Mouse (Mus musculus) ES-CJ7 (cell line): ENCODE results near the gene Homez.

Experiments
- DNase-seq: peaks from one replicate; pipeline ENCODE4 v3.0.0; 2011; ENCODE audit warnings: low read depth, low spot score

Gene Homez

DNA sequence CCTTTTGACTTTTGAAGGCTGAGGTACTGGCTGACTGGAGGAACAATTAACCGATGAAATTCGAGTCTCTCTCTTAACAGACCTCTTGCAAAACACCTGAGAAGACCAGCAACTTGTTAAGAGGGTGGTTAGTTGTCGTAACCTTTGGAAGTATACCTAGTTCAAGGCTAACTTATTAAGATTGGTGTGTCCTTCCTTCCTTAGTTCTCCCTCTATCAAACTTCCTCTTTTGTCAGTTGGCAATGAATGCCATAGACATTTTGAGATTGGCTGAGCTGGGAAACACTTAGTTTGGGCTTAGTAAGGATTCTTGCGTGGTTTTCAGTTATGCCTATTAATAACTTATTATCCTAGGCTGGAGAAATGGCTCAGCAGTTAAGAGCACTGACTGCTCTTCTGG lies 2.7 kb downstream of the Homez start:
- no peak for DNase-seq

DNA sequence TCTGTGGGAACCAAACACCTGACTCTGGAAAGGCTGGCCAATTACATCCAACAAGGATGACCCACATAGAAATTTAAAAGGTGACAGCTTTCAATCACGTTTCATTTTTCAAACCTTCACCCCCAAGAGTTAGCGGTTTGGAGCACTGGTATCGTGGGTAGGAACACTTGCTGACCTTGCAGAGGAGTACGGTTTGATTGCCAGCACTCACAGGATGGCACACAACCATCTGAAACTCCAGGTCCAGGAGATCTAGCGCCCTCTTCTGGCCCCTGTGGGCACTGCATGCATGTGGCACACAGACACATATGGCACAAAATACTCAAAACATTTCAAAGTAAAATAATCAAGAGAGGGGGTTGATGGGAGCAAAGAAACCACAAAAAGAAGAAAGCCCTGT lies 3.8 kb downstream of the Homez start:
- peak; percentile 80 for DNase-seq

DNA sequence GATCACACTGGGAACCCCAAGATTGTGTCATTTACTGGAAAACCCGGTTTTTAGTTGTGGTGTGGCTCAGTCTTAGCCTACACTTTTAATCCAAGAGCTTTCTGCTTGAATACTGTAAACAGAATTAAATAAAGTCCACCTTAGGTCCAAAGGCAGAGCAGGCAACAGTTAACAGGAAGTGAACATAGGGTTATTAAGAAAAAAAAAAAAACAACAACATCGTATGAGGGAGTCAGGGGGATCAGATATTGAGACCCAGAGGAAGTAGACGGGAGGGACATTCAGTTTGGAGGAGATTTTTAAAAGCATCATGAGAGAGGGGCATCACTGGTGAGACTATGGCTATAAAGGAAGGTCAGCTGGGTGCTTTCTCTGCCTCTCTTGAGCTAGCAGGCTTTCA lies 4.5 kb downstream of the Homez start:
- DNase-seq: no peak

DNA sequence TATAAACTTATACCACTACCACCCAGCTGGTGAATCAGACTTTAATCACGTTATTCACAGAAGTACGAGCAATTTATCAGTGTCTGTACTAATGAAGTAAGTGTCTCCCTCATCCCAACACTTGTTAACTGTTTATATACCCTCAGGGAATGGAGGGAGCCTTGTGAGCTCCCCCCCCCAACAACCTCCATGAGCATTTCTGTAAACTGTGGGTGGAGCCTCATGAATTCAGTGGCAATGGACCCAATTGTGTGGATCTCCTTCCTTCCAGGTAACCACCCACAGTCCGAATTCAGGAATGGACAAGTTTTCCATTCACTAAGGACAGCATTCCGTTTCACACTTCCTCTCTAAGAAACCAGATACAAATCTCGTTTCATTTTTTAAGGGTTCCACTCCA lies 5.1 kb downstream of the Homez start:
- DNase-seq: no peak

GRCm38 (mm10) chr14:54864313-54865036 lies 6.3 kb downstream of the Homez start:
- no peak for DNase-seq

DNA sequence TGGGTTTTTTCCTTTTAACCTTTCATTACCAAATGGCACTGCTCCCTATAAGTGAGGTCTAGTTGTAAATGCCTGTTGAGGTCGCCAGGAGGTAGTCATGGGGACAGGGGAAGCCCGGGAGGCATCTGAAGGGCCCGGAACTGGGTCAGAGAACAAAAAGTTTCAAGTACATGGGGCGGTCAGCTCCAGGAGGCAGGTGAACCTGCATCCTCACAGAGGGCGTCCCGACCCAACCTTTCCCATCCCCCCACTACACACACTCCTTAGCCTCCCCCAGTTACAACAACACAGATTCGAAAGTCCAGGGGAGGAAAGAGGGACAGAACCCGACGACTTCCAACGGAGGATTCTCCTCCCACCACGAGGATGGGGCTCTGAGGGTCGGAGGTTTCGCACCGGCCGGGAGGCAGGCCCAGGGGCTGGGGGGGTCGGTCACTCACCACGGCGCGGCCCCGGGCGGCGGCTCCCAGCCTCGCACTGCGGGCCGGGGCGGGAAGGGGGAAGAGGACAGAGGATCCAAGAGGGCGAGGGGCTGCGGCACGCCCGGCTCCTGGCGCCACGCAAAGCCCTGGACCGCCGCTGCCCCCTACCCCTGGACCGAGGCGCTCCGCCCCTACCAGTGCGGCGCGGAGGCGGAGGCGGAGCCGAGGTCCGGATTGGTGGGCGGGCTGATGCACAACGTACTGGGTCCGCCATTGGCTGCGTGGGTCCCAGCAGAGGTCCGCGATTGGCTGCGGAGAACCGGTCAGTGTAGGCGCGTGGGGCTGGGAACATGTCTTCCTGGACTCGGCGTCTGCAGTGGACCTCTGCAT lies 7.1 kb downstream of the Homez start:
- DNase-seq: peak; percentile 84

GRCm38 (mm10) chr14:54860511-54860910 lies 10.2 kb downstream of the Homez start:
- peak; percentile 56 for DNase-seq

DNA sequence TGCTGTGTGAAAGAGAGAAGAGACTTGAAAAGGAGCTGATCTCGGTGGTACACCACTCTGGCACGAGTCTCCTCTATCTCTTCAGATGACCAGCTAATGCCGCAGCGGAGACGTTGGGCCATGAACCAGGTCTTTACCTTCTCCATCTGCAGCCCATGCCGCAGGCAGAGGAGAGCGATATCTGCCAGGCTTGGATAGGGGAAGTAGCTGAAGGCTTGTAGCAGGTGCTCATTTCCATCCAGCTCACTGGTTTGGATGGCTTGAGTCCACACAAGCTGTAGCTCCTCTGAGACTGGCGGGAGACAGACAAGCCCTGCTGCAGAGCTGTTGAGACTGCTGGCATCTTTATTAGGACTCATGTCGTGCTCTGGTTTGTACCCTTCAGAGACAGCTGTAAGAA lies 12.9 kb downstream of the Homez start:
- DNase-seq: no peak

- DNase-seq: no peak
These were observed 14.1 kb downstream of the Homez start for GRCm38 (mm10) chr14:54856703-54857102.

- DNase-seq: no peak
These were observed 15.0 kb downstream of the Homez start for GRCm38 (mm10) chr14:54855726-54856125.

- peak; percentile 33 for DNase-seq
These were observed 27.3 kb downstream of the Homez start for GRCm38 (mm10) chr14:54843461-54843860.

DNA sequence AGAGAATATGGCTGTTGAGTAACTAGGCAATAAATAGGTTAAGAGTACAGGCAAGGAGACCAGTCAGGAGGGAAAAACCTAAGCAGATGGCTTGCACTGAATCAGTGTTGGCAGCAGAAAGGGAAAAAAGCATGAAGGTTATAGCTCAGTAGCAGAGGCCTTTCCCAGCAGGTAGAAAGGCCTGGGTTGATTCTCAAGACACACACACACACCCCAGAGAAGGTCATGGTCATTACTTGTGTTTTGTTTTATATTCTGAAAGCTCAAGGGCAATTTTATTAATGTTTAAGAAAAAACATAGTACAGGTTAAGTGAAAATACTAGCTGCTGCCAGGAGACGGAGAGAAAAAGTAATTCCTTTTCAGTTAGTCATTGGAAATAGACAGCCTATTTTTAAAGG lies 47.0 kb downstream of the Homez start:
- no peak for DNase-seq

GRCm38 (mm10) chr14:54822301-54822700 lies 48.5 kb downstream of the Homez start:
- DNase-seq: no peak

DNA sequence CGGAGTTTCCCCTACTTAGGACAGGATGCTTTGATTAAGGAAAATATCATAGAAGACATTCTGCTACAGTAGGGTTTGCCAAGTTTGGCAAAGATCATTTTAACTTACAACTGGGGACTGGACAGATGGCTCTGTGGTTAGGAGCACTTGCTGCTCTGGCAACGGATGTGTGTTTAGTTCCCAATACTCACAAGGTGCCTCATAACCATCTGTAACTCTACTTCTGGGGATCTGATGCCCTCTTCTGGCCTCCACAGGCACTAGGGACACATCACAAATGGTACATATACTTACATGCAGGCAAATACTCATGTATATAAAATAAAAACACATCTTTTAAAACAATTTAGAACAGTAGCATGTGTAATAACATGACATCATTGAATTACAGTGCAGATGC lies 53.0 kb downstream of the Homez start:
- peak; percentile 64 for DNase-seq

GRCm38 (mm10) chr14:54815737-54816136 lies 55.0 kb downstream of the Homez start:
- no peak for DNase-seq

DNA sequence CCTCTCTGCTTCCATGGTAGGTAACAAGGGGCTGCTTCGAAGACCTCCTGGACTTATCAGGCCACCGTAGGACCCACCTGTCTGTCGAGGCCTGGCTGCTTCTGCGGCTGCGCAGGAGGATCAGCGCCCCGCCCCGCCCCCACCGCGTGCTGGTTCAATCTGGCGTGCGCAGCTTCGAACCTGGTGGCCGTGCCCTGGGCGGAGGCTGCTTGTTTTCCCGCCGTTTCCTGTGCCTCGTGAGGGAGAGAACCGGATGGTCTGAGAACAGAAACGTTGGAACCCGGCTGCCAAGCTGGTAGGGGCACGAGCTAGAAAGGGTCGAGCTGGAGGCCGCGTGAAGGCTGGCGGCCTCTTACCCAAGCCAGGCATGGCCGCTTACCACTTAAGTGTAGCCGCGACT lies 56.8 kb downstream of the Homez start, which contains the start of gene Rnf212b:
Gene Rnf212b, plus strand, starts transcription at position 151 of the 400 bp plus-strand sequence.
- DNase-seq: peak; percentile 80

DNA sequence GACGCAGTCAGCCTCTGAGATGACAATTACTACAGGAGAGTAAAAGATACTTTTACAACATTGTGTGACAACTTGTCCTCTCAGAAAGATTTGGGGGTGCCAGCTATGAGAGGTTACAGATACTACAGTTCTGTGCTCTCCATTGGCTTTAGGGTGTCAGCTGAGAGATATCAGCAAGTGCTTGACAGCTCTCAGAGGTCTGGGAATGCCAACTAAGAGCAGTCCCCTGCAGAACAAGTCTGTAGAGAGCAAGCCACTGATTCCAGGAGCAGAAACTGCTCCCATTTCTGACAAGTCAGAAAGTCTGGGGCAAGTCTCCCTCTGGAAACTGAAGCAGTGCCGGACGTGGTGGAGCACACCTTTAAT lies 61.1 kb downstream of the Homez start:
- DNase-seq: no peak

DNA sequence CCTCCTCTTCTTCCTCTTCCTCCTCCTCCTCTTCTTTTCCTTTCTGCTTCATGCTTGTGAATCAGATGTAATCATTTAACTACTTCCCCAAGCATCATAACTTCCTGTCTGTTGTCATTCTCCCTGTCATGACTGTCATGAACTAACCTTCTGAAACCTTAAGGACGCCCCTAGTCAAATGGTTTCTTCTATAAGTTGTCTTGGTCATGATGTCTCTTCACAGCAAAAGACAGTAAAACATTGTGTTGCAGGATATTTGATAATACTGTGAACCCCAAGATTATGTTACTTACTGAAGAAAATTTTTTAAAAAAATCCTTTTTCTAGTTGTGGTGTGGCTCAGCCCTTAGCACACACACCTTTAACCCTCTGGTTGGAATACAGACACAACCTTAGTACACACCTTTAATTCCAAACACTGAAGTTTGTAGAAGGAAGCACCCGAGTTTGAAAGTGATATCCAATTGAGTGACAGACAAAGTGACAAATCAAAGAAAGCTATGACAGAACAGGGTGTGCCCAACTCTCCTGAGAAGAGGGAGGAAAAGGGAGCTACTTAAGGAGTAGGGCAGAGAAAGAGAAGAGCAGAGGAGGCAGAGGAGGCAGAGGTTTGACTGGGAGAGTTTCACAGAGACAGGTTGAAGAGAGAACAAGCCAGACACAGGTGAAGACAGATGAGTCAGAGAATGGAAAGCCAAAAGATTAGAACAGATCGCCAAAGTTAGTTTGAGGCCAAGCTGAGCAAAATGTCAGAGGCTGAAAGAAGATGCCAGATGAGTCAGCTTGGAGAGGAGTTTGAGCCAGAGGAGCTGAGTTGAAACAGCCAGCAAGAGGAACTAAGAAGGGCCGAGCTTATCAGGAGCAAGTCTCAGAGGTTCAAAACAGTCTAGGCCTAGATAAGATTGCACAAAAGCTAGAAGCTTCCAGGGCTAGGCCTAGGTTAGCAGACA lies 61.8 kb downstream of the Homez start:
- peak; percentile 17 for DNase-seq

- DNase-seq: no peak
These were observed 64.6 kb downstream of the Homez start for GRCm38 (mm10) chr14:54806124-54806523.
